Mouse (Mus musculus): Measurements from ENCODE around the gene Ltbp2.

Ltbp2 gene

DNA sequence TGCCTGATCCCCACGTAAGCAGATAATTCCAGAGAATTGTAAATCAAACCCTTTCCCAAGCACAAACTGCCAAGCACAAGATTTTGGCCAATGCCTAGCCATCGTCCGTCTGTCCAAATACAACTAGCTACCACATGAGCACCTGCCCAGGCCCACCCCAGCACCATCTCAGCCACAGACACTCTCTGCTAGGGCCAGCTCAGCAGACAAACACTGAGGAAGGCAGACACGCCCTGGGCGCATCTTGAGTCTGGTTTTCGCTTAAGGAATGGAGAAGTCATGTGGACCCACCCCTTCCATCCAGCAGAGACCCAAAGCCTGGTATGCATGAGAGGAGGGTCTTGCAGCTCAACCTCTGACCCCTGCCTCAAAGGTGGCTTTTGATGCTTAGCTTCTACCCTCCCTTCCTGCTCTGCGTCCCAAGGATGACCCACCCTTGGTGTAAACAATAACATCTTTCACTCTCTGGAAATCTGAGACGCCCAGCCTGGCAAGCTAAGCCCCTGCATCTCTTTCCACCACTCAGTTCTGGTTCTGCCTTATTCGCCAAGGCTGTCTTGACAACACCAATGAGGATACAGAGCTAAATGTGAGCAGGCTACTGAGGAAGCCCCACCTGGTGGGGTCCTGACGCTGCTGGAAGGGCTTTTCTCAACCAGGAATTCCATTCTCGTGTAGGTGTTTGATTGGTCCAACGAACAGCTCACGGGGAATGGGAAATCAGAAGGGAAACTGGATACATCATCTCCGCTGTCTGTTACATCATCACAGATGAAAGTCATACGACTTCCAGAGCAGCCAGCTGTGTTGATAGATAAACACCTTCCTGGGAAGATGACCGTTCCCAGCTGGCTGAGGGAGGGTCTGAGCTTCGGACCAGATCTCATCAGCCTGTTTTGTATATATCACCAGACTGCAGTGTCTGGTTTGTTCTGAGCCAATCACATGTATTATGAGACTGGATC is 17.9 kb downstream of the Ltbp2 start:
- Histone ChIP-seq H3K36me3 (ENCODE audit: control insufficient read depth, insufficient read depth, low read length, poor library complexity, severe bottlenecking) (no peaks in the 10 kb centered on the region), H3K27me3 (ENCODE audit: control insufficient read depth, insufficient read depth, low read length, poor library complexity, severe bottlenecking) (no peaks in the 10 kb centered on the region)
- no peak for DNase-seq (ENCODE audit: low read depth, low spot score)

DNA sequence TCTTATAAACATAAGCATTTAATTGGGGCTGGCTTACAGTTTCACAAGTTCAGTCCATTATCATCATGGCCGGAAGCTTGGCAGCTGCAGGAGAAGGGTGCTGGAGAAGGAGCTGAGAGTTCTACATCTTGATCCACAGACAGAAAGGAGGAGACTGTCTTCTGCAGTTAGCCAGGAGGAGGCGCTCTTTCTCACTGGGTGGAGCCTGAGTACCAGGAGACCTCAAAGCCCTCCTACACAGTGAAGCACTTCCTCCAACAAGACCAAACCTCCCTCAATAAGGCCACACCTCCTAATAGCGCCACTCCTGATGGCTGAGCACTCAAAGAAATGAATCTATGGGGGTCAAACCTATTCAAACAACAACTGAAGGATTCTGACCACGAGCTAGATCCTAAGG is 18.6 kb downstream of the Ltbp2 start:
- no peaks in the 10 kb centered on the region for H3K36me3 ChIP-seq (ENCODE audit: control insufficient read depth, insufficient read depth, low read length, poor library complexity, severe bottlenecking)
- no peak for DNase-seq (ENCODE audit: low read depth, low spot score)
- H3K27me3 ChIP-seq (ENCODE audit: control insufficient read depth, insufficient read depth, low read length, poor library complexity, severe bottlenecking): no peaks in the 10 kb centered on the region

DNA sequence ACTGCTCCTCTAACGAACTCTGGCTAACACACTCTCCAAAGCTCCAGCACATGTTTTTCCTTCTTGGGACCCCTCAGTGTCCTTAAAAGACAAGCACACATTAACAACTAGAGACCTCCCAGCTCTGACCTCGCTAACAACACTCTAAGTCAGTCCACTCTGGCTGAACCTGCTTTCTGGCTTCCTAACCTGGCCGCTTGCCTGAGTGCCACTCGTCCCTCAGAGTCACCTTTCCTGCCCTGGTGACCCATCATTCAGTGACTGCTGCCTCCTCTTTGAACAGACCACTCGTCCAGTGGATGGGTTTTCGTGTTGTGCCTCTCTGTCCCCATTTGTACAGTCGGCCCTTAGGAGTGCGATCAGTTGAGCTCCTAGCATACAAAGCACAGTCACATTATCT is 19.8 kb downstream of the Ltbp2 start:
- Histone ChIP-seq H3K27me3 (ENCODE audit: control insufficient read depth, insufficient read depth, low read length, poor library complexity, severe bottlenecking) (no peaks in the 10 kb centered on the region), H3K36me3 (ENCODE audit: control insufficient read depth, insufficient read depth, low read length, poor library complexity, severe bottlenecking) (no peaks in the 10 kb centered on the region)
- DNase-seq (ENCODE audit: low read depth, low spot score): no peak

DNA sequence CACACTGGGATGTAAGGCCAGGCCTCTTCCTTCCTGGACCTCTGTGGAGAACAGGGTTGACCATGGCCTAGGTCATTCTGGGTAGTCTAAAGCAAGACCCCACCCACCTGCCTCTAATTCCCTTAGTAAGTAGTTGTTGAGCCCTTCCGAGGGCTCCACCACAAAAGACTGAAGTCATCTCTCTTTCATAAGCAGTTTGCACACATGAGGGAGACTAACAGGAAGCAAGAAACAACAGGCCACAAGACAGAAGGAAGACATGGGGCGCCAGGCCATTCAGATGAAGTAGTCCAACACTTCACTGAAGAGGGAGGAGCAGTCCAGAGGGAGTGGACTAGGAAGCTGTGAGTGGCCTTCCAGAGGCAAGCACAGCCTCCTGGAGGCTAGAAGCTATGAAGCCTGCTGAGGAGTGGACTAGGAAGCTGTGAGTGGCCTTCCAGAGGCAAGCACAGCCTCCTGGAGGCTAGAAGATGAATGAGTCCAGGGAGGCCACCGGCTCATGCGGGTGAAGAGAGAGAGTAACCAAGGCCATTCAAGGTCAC is 21.2 kb downstream of the Ltbp2 start:
- no peak for DNase-seq (ENCODE audit: low read depth, low spot score)
- Histone ChIP-seq H3K27me3 (ENCODE audit: control insufficient read depth, insufficient read depth, low read length, poor library complexity, severe bottlenecking) (no peaks in the 10 kb centered on the region), H3K36me3 (ENCODE audit: control insufficient read depth, insufficient read depth, low read length, poor library complexity, severe bottlenecking) (no peaks in the 10 kb centered on the region)

DNA sequence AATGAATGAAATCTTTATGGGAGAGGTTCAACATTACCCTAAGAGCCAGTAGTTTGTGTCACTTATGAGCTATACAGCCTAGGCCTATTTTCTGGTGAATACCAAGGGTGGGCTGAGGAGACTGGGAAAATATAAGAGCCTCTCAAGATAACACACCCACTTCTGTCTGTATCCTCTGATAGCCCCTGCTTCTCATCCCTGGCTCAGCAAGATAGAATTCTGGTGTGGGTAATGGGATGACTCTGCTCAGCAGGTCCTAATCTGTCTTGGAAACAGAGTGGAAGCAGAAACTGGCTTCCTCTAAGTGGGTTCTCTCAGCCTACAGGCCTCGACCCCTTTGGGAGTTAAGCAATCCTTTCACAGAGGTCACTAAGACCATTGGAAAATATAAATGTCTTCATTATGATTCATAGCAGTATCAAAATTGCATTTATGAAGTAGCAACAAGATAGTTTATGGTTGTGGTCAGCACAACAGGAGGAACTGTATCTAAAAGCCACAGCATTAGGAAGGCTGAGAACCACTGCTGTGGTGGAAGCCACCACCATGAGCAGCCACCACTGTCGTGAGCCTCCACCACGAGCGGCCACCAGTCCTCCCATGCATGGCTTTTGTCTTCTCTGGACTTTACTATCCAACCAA is 21.8 kb downstream of the Ltbp2 start:
- Histone ChIP-seq H3K36me3 (ENCODE audit: control insufficient read depth, insufficient read depth, low read length, poor library complexity, severe bottlenecking) (no peaks in the 10 kb centered on the region), H3K27me3 (ENCODE audit: control insufficient read depth, insufficient read depth, low read length, poor library complexity, severe bottlenecking) (no peaks in the 10 kb centered on the region)
- no peak for DNase-seq (ENCODE audit: low read depth, low spot score)

DNA sequence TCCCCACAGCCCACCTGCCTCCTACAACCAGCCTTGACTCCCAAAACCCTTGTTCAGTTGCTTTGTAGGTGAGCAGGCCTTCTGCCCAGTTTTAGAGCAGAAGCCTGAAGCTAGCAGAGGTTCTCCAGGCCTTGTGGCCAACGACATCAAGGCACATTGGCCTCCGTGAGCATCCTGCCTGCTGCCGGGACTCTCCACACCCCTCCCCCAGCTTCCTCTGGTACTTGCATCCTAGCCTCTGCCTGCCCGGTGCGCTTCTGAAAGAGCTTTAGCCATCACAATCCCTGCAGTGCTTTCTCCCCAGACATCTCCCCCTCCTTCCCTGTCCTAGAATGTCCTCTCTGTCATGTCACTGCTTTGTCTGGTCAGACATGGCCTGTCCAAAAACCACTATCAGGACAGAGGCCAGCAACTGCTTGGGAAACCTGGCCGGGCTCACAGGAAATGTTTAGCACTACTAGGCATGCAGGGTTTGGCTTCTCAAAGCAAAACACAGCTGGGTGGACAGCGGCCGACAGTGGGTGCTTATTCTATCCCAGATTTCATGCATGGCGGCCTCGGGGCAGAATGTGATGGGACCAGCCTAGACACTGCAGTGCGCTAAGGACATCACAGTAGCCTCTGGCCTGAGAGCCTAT is 24.8 kb downstream of the Ltbp2 start:
- Histone ChIP-seq H3K36me3 (ENCODE audit: control insufficient read depth, insufficient read depth, low read length, poor library complexity, severe bottlenecking) (no peaks in the 10 kb centered on the region), H3K27me3 (ENCODE audit: control insufficient read depth, insufficient read depth, low read length, poor library complexity, severe bottlenecking) (no peaks in the 10 kb centered on the region)
- DNase-seq (ENCODE audit: low read depth, low spot score): no peak

DNA sequence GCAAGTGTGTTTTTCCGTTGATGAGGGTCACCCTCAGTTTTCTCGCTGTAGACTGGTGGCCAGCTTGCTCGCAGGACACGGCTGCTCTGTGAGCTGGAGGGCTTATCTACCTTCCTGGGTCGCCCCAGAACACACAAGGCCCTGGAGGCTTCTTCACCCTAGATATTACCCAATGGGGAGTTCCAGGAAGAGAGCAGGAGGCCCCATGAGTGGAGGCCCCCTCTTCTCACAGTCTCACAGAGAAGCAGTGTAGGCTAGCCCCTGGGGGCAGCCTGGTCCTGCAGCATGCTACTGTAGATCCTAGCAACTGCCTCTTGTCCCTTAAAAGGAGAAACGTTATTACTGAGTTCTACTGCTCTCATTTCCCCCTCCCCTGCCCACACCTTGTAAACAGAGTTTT is 28.4 kb downstream of the Ltbp2 start:
- no peak for DNase-seq (ENCODE audit: low read depth, low spot score)
- H3K36me3 ChIP-seq (ENCODE audit: control insufficient read depth, insufficient read depth, low read length, poor library complexity, severe bottlenecking): no peaks in the 10 kb centered on the region
- H3K27me3 ChIP-seq (ENCODE audit: control insufficient read depth, insufficient read depth, low read length, poor library complexity, severe bottlenecking): no peaks in the 10 kb centered on the region; the same call in 1 of the 2 replicates

DNA sequence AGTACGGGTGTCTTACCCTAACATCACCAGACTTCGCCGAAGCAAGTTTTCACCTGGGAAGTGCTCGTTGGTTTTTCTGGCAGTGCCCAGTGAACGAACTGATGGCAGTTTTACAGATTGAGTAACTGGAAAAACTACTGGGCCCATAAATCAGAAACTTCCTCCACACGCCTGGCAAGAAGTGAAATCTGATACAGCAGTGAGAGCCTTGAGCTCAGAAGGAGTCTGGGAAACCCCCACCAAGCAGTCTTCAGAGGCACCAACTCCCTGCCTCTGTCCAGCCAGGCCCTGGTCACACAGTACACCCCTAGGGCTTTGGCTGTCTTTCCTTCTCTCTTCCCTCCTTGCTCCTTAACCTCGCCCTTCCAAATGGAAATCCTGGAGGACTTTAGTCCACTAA is 28.9 kb downstream of the Ltbp2 start:
- H3K36me3 ChIP-seq (ENCODE audit: control insufficient read depth, insufficient read depth, low read length, poor library complexity, severe bottlenecking): no peaks in the 10 kb centered on the region

DNA sequence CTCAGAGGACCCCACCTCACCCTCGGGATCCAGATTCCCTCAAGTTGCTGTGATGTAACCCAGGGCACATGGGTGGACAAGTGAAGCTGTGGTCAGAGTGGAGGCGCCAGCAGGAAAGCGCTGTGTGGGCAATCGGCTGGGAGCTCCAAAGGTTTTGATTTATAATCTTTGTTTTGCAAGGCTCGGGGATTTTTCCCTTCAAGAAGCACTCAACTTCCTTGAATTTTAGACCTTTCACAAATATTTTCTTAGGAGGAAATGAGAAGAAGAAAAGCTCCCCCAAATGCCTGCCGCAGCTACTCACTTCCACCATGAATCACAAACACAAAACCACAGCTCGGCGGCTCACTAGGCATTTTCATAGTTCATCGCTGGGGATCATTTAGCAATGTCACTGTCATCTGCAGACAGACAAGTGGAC is 29.7 kb downstream of the Ltbp2 start:
- no peak for DNase-seq (ENCODE audit: low read depth, low spot score)
- no peaks in the 10 kb centered on the region; the same call in 1 of the 2 replicates for H3K27me3 ChIP-seq (ENCODE audit: control insufficient read depth, insufficient read depth, low read length, poor library complexity, severe bottlenecking)

More for the DNA sequence above, 28.9 kb downstream of the Ltbp2 start:
- H3K27me3 ChIP-seq (ENCODE audit: control insufficient read depth, insufficient read depth, low read length, poor library complexity, severe bottlenecking): no peaks in the 10 kb centered on the region; the same call in 1 of the 2 replicates
- no peak for DNase-seq (ENCODE audit: low read depth, low spot score)

DNA sequence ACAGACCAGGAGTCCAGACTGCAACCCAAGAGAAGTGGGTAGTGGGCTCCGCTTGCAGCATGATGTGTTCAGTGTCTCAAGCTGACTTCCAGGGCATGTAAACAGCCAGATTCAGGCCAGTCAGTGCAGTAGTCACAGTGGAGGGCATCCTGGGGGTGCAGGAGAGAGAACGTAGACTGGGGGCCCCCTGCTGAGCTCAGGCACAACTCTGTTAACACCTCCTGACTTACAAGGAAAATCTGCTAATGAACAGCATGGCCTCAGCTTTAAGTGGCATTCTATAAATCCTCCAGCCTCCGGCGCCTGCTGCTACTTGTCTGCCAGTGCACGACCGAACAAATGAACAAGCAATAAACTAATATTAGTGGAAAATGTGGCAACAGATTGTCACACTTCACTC is 33.6 kb downstream of the Ltbp2 start:
- no peak for DNase-seq (ENCODE audit: low read depth, low spot score)
- H3K36me3 ChIP-seq (ENCODE audit: control insufficient read depth, insufficient read depth, low read length, poor library complexity, severe bottlenecking): no peaks in the 10 kb centered on the region
- no peaks in the 10 kb centered on the region; the same call in 1 of the 2 replicates for H3K27me3 ChIP-seq (ENCODE audit: control insufficient read depth, insufficient read depth, low read length, poor library complexity, severe bottlenecking)

More for the DNA sequence above, 29.7 kb downstream of the Ltbp2 start:
- no peaks in the 10 kb centered on the region for H3K36me3 ChIP-seq (ENCODE audit: control insufficient read depth, insufficient read depth, low read length, poor library complexity, severe bottlenecking)

DNA sequence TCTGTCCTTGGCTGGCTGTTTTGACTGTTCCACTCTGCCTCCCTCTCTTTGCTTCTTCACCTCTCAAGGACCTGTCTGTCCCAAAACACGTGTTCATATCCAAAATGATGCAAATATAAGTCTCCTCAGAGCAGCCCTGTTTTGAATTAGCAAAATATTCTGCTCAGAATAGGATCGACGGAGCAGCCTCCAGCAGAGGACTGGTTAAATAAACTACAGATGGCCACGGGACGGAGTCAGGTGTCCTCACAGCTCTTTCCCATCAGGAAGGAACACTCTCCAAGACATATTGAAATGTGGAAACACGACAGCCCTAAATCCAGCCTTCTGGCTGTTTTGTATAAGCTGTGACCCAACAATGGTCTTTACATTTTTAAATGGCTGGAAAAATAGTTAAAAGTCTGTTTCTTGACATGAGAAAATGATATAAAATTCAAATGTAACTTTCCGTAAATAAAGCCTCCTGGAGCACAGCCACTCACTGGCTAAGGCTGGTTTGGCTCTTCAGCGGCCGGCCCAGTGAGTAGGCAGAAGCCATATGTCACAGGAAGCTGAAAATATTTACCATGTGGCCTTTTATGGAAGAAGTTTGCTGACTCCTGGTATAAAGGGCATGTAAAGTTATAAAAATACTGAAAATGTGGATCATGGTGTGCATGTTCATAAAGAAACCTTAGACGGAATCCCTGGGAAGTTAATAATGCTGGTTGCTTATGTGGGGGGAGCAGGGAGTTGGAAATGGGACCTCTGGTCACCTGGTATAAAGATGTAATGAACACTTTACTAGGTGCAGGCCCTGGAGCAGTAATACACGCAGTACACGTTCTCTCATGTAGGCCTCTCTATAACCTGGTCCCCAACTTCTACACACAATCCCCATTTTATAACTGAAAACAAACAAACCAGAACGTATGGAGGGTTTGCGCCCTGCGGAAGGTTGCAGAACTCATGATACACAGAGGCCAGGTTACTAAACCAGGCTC is 34.9 kb downstream of the Ltbp2 start:
- no peaks in the 10 kb centered on the region; the same call in 1 of the 2 replicates for H3K27me3 ChIP-seq (ENCODE audit: control insufficient read depth, insufficient read depth, low read length, poor library complexity, severe bottlenecking)
- H3K36me3 ChIP-seq (ENCODE audit: control insufficient read depth, insufficient read depth, low read length, poor library complexity, severe bottlenecking): no peaks in the 10 kb centered on the region
- no peak for DNase-seq (ENCODE audit: low read depth, low spot score)

DNA sequence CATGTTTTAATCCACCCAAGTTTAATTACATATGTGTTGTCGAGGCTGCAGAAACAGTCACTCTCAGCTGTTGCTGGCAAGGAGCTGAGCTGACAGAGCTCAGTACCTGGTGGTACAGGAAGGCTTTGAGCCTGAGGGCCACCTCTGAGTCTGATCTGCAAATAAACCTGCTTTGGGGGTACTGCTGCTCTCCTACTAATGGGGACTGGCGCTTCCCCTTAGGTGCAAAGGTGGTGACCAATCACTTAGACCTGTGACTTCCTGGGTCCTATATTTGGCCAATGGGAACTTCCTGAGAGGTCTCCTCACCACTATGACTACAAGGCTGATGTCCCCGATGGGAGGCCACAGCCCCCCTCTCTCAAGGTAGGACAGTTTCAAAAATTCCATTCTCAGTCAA is 35.6 kb downstream of the Ltbp2 start:
- H3K36me3 ChIP-seq (ENCODE audit: control insufficient read depth, insufficient read depth, low read length, poor library complexity, severe bottlenecking): no peaks in the 10 kb centered on the region
- DNase-seq (ENCODE audit: low read depth, low spot score): no peak
- no peaks in the 10 kb centered on the region; the same call in 1 of the 2 replicates for H3K27me3 ChIP-seq (ENCODE audit: control insufficient read depth, insufficient read depth, low read length, poor library complexity, severe bottlenecking)

DNA sequence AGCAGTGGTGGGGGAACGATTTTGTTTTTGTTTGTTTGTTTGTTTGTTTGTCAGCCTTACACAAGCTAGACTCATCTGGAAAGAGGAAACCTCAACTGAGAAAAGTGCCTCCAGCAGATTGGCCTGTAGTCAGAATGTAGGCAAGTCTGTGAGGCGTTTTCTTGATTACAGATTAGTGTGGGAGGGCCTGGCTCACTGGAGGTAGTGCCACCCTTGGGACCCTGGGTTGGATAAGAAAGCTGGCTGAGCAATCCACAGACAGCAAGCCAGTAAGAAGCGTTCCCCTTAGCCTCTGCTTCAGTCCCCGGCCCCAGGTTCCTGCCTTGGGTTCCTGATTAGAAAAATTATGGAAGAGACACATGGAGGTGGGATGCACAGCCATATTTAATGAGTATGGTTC is 36.4 kb downstream of the Ltbp2 start:
- Histone ChIP-seq H3K36me3 (ENCODE audit: control insufficient read depth, insufficient read depth, low read length, poor library complexity, severe bottlenecking) (no peaks in the 10 kb centered on the region), H3K27me3 (ENCODE audit: control insufficient read depth, insufficient read depth, low read length, poor library complexity, severe bottlenecking) (no peaks in the 10 kb centered on the region; the same call in 1 of the 2 replicates)
- DNase-seq (ENCODE audit: low read depth, low spot score): no peak

DNA sequence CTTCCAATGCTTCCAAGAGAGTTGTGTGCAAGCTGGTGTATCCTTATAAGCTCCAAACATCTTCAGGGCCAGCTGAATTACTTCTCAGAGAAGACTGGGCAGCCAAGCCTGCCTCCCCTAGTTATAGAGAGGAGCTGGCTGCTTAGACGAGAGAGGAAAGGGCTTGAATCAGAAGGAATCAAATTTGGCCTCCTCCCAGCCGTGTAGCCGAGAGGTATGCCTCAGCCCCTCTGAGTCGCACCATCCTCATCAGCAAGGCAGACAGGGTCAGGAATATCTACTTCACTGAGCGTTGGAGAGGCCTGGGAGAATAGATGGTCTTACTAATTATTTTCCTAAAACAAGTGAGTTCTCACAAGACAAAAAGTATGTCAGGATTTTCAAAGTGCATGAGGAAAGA is 40.7 kb downstream of the Ltbp2 start:
- DNase-seq (ENCODE audit: low read depth, low spot score): no peak
- Histone ChIP-seq H3K27me3 (ENCODE audit: control insufficient read depth, insufficient read depth, low read length, poor library complexity, severe bottlenecking) (no peaks in the 10 kb centered on the region), H3K36me3 (ENCODE audit: control insufficient read depth, insufficient read depth, low read length, poor library complexity, severe bottlenecking) (no peaks in the 10 kb centered on the region)
